Mouse (Mus musculus): Measurements from ENCODE around the gene Asprv1.

Gene Asprv1

GRCm38 (mm10) chr6:86623201-86623600 is 4.8 kb upstream of the Asprv1 start:
- no peak for DNase-seq (ENCODE audit: low read depth, low spot score)

- no peak for DNase-seq (ENCODE audit: low read depth, low spot score)
These were observed 3.6 kb upstream of the Asprv1 start for GRCm38 (mm10) chr6:86624074-86625030.

- DNase-seq (ENCODE audit: low read depth, low spot score): no peak
These were observed 2.2 kb downstream of the Asprv1 start for GRCm38 (mm10) chr6:86630141-86630540.

- no peak for DNase-seq (ENCODE audit: low read depth, low spot score)
These were observed 8.5 kb downstream of the Asprv1 start for GRCm38 (mm10) chr6:86636495-86636894.

GRCm38 (mm10) chr6:86637171-86637835 is 9.3 kb downstream of the Asprv1 start:
- DNase-seq (ENCODE audit: low read depth, low spot score): no peak

GRCm38 (mm10) chr6:86637860-86638259 is 9.9 kb downstream of the Asprv1 start:
- DNase-seq (ENCODE audit: low read depth, low spot score): no peak

- DNase-seq (ENCODE audit: low read depth, low spot score): no peak
These were observed 10.5 kb downstream of the Asprv1 start for GRCm38 (mm10) chr6:86638434-86638833.

- no peak for DNase-seq (ENCODE audit: low read depth, low spot score)
These were observed 11.5 kb downstream of the Asprv1 start for GRCm38 (mm10) chr6:86639180-86640160.

- no peak for DNase-seq (ENCODE audit: low read depth, low spot score)
These were observed 12.2 kb downstream of the Asprv1 start for GRCm38 (mm10) chr6:86640161-86640560.

- DNase-seq (ENCODE audit: low read depth, low spot score): no peak
These were observed 12.8 kb downstream of the Asprv1 start for GRCm38 (mm10) chr6:86640776-86641175.

GRCm38 (mm10) chr6:86641716-86642115 is 13.8 kb downstream of the Asprv1 start:
- DNase-seq (ENCODE audit: low read depth, low spot score): no peak

- DNase-seq (ENCODE audit: low read depth, low spot score): no peak
These were observed 16.9 kb downstream of the Asprv1 start for GRCm38 (mm10) chr6:86644775-86645400.

- no peak for DNase-seq (ENCODE audit: low read depth, low spot score)
These were observed 17.6 kb downstream of the Asprv1 start for GRCm38 (mm10) chr6:86645551-86645950.

- no peak for DNase-seq (ENCODE audit: low read depth, low spot score)
These were observed 18.2 kb downstream of the Asprv1 start for GRCm38 (mm10) chr6:86646143-86646542.

GRCm38 (mm10) chr6:86653026-86653425 is 25.1 kb downstream of the Asprv1 start:
- DNase-seq (ENCODE audit: low read depth, low spot score): no peak

GRCm38 (mm10) chr6:86654270-86654916 is 26.4 kb downstream of the Asprv1 start:
- DNase-seq (ENCODE audit: low read depth, low spot score): no peak

GRCm38 (mm10) chr6:86658501-86658900 is 30.5 kb downstream of the Asprv1 start:
- no peak for DNase-seq (ENCODE audit: low read depth, low spot score)

GRCm38 (mm10) chr6:86660161-86660877 is 32.4 kb downstream of the Asprv1 start:
- DNase-seq (ENCODE audit: low read depth, low spot score): no peak

GRCm38 (mm10) chr6:86665076-86665475 is 37.1 kb downstream of the Asprv1 start:
- no peak for DNase-seq (ENCODE audit: low read depth, low spot score)

Measured in mesoderm, embryonic 11.5 days (tissue).